Mouse (Mus musculus) liver, adult (tissue): ENCODE data around the gene Glt28d2.

Source experiments
- GATA4 ChIP-seq: IDR thresholded peaks from 2 replicates; pipeline ENCODE4 v1.6.1; 2014; ENCODE audit warnings: mild to moderate bottlenecking, low read length; ENCODE audit not compliant: insufficient replicate concordance

The Glt28d2 gene

DNA sequence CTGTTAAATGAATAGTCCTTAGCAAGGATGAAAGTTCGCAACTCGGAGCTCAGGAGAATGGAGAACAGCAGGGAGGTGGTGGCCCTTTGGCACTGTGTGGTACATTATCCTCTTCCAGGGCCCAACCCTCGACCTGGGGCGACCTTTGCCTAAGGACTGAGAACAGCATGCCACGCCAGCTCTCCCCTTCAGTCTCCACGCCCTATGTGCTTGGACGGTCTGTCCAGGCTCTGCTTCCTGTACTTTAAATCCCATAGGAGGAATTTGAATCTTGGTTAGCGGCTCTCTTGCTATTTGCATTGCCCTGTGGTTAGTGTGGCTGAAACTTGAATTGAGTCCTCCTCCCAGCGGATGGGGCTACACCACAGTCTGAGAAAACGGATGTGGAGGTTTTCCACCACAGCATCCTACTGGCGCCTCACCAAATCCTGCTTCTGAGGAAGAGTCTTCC is 930 bp upstream of the Glt28d2 start:
- no peak for TF ChIP-seq GATA4

DNA sequence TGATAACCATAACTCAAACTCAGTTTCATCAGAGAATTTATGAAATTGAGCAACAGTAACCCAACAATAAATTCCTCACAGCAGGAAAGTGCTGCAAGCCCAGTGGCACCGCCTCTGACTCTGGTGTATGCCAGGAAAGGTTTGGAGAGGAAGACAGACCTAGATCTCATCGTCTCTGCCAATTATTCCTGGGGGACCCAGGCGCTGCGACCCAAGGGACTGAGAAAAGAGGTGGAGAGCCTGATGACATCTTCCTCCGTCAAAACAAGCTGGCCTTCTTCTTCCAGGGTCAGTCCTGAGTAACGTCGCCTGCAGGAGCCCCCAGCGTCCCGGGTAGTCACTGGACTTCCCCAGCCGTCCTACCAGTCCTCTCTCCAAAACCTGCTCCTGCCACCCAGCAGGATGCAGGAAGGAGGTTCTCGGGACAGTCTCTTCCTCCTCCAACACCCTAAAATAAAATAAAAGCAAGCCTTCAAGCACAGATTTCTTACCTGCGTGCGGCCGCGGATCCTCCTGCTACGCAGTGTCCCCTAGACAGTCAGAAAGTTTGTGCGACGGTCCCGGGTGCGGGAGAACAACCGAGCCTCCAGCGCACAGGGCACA is 579 bp downstream of the Glt28d2 start:
- no peak for TF ChIP-seq GATA4

DNA sequence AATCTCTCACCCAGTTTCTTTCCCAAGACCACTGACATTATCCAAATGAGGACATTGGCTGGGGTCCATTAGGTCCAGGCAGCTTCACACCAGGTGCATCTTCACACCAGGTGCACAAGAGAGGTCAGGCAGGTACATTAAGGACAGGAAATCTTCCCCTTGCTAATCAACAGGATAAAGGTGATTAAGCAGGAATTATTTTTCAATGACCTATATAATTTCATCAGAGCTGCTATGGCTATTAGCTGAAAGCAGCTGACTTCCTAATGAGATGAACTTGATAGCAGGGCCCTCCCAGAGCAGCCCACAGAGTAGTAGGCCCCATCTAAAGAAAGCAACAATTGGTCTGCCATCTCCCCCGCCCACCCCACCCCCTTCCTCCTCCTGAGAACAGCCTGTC is 1.4 kb downstream of the Glt28d2 start:
- no peak for TF ChIP-seq GATA4

DNA sequence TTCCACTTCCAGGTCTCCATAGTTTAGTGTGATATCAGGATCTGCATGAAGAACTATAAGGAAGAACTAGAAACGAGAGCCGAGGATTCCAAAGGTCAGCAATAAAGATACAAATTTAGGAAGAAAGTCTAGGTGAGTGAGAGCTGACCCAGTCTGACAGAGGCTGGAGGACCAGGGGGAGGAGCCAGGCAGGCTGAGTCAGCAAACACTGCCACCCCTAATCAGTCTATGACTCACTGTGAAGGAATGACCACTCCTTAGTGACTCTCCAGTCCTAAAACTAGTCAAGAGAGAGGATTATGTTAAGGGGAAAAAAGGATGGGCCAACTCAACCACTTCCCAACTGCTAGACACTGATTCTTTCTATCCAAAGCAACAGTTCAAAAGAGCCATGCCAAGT is 6.6 kb downstream of the Glt28d2 start:
- TF ChIP-seq GATA4, result no peak

DNA sequence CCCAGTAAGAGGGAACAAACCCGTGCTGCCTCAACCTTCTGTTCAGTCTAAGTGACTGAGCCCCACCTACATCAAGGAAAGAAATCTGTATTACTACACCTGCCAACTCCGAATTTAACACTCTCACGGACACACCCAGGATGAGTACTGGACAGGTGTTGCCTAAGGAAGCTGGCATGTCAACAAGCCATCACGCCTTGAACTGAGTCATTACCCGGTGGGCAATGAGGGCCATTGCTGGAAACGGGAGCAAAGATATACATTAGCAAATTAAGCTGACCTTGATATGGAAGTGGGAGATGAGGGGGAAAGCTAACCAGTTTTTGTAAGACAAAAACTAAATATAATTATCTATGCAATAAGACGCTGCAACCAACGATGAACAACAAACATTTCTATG is 7.2 kb downstream of the Glt28d2 start:
- TF ChIP-seq GATA4, result no peak

DNA sequence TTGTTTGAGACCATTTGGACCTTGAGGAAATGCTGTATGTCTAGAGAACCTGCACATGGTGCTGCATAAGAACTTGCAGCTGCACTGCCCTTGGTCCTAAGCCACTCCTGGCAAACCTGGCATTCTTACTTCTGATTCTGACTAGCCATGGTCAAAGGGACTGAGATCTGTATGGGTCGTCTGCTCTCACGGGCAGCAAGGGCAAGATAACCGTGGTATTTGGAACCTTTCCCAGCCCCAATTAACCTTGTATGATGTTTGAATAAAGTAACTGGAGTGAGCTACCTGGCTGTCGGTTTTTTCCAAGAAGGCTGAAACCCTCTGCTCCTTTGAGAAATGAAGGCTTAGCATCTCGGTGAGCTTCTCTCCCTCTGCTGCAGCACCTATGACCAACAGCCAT is 8.4 kb downstream of the Glt28d2 start:
- TF ChIP-seq GATA4, result no peak

DNA sequence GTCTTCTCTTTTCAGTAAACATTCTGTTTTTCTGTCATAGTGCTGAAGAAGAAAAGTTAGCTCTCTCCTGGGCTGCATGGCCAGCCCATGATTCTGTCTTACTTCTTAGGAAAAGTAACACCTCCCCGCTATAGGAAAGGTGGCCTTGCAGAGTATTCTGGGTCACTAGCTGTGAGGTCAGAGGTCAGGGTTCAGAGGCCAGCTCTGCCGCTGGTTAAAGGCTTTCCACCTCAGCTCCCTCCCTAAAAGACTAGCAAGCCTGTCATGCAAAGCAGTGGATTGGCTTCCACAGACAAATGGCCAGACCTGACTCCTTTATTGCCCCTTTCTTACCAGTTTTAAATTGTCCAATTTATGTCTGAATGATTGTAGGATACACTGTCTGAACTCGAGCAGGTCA is 23.3 kb downstream of the Glt28d2 start:
- TF ChIP-seq GATA4, result no peak

DNA sequence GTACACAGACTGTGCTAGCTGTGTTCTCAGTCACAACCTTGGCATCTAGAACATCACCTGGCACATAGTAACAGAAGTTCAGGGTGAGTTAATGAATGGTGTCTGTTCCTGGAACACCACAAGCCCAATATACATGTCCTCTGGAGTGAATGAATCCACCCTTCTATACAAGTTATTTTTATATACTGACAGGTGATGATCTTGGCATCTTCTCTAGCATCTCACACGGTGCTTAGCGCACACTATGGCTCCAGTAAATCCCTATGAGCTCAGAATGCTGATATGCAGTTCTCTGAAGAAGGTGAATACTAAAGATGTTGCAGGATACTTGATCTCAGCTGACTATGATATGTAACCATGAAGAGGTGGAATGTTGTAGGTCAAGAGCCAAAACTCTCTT is 24.4 kb downstream of the Glt28d2 start:
- TF ChIP-seq GATA4, result no peak

DNA sequence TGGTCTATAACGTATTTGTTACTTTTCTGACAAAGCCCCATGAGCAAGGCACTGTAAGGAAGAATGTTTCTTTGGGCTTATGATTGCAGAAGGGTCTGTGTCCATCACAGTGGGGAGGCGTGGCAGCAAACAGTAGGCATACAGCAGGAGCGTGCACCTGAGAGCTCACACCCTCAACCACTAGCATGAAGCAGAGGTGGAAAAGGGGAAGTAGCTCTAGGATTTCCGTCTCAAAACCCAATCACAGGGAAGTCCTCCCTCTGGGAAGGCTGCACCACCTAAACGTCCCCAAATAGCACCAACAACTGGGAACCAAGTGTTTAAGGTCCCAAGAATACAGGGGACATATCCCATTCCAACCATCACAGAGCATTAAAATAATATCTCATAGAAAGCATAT is 26.3 kb downstream of the Glt28d2 start:
- no peak for TF ChIP-seq GATA4

DNA sequence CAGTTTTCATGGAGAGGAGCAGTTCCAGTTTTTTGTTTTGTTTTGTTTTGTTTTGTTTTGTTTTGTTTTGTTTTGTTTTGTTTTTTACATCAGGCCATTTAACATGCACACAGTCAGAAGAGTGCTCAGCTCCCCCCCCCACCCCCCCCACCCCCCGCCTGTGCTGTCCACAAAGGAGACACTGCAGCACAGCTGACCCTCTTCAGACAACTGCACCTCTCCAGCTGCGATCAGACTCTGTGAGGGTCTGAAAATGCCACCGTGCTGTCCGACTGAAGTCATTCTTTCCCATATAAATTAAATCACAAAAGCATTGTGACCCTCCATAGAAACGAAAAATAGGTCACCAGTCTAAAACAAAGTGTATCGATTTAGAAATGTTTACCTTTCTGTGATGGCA is 28.0 kb downstream of the Glt28d2 start:
- no peak for TF ChIP-seq GATA4

DNA sequence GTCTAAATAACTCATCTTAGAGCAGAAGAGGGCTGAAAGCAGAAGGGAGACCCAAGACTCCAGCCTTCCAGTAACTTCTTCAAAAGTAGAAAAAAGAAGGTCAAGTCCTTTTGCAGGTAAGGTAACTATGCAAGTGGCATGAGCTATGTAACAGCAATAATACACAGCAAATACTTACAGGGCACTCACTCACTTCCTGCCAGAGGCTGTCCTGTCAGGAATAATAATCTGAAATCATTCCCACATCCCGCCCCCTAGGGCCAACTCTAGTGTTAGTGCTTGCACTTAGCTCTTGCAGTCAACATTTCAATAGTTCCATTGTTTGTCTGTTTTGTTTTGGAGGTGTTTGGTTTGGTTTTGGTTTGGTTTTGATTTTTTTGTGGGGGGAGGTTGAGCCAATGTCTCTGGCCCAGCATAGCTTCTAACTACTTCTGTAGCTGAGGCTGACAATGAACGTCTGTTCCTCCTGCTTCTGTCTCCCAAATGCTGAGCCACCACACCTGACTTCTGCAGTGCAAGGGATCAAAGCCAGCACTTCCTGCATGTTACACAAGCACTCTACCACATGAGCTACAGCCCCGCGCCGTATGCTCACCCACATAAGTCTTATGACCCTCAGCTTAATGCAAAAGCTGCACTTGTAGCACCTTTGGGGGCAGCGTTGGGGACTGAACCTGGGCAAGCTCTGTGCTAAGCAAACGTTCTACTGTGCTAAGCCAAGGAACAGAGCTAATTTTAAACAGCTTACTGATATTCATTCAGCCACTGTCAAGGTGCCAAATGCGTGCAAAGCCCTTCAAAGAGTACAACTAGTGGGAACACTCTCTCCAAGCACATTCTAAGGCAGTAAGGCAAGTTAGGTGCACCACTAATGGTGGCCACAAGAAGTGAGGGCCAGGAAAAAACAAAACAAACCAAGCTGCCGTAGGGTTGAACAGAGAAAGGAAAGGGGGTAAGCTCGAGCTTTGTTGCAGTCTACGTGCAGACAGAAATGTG is 28.9 kb downstream of the Glt28d2 start:
- no peak for TF ChIP-seq GATA4

DNA sequence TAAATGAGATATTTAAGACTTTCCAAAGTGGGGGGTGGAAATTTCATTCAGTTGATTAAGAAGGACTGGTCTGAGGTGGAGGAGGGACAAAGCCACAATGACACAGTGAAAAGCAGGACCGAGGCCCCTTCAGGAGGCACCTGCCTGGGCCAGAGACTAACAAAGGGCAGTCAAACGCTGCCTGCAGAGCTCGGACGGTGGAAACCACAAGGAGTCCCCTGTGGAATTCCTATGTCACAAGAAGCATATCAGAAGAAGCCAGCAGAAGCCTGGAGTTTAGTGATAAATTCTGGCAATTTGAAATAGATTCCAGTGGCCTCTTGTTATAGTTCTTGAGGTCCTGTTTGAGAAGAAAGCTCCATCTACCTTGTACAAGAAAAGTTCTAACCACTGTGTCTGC is 30.2 kb downstream of the Glt28d2 start:
- no peak for TF ChIP-seq GATA4

DNA sequence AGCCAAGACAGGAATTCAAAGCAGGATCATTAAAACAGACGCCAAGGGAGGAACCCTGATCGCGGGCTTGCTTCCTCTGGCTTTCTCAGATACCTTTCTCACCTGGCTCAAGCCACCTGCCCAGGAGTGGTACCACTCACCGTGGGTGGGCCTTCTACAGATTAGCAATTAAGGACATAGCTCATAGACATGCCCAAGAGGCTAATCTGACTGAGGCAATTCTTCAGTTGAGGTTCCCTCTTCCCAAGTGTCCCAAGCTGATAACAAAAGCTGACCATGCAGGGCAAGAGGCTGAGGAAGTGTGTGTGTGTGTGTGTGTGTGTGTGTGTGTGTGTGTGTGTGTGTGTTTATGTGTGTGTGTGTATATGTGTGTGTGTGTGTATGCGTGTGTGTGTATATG is 31.4 kb downstream of the Glt28d2 start:
- TF ChIP-seq GATA4, result no peak

DNA sequence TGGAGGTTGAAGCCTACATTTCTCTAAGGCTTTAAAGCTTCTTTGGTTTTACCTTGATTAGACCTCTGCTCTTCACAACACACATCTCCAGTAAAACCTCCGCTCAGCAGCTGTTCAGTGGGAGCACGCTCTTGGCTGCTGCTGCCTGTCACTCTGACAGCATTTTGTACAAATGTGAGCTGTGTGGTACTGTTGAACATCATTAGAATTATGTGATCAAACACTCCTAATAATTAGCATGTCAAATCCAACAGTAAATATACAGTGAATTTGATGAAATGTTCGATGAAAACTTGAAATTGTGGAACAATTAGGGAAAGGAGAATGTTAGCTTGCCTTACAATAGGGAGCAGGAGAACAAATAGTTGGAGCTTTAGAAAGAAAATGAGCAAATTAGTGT is 32.3 kb downstream of the Glt28d2 start:
- TF ChIP-seq GATA4, result no peak

DNA sequence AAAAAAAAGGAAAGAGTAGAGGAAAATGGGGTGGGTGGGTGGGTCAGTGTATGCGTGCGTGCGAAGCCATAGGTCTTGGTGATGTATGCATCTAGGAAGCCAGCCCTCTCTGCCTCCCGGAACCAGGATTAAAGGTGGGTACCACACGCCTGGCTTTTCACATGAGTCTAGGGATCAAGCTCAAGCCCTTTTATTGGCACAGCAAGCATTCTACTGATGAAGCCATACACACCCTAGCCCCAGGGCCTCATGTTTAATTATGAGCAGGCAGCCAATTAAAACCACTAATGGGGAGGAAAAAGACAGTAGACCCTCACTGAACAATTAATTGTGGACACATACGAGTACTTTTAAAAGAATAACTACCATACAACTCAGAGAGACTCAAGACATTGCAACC is 33.2 kb downstream of the Glt28d2 start:
- TF ChIP-seq GATA4, result no peak

DNA sequence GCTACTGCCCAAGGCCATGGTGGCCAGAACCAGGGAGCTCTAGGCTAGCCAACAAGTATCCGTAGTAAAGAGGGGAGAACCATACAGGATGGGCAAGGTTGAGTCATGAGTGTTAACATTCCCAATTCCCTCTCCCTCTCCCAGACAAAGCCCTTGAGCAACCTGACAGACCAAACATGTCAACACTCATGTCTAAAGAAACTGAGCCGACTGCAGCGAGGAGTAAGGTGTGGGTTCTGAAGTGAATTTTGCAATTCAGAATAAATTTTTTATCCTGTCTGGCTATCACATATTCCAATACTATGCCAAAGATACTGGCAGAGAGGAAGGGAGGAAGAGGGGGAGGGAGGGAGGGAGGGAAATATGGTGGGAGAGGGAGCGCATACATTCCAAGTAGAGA is 33.6 kb downstream of the Glt28d2 start:
- no peak for TF ChIP-seq GATA4
